Mouse (Mus musculus): Measurements from ENCODE around the gene Kctd14.
"Not testable (repeated sequence)": the region's sequence is repeated elsewhere in the genome, so short reads cannot be mapped to it uniquely, and the experiment has no call there.

Gene Kctd14

GRCm38 (mm10) chr7:97451023-97451422 is at the start of gene Kctd14:
Gene Kctd14 (plus strand): TSS chr7:97451323.
- DNase-seq (ENCODE audit: low spot score in 2 of 2): not testable (repeated sequence)

DNA sequence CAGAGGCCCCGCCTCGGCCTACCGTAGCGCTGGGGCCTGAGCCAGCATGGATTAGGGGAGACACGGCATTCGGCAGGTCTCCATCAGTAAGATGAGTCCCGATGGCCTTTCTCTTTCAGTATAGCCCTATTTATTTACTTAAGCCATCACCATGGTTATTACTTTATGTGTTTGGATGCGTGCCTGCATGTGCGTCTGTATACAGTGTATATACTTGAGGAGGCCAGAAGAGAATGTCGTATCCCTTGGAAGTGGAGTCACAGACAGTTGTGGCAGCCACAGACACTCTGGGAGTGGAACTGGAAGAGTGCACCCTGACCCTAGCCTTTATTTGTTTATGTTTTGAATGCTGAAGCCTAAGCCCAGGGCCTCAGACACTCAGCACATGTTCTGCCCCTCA is 44.0 kb upstream of the Kctd14 start:
- no peak for DNase-seq (ENCODE audit: low spot score in 2 of 2)

GRCm38 (mm10) chr7:97411106-97411505 is 40.0 kb upstream of the Kctd14 start:
- DNase-seq (ENCODE audit: low spot score in 2 of 2): no peak

GRCm38 (mm10) chr7:97411575-97411974 is 39.5 kb upstream of the Kctd14 start:
- DNase-seq (ENCODE audit: low spot score in 2 of 2): no peak

GRCm38 (mm10) chr7:97413981-97414380 is 37.1 kb upstream of the Kctd14 start:
- no peak for DNase-seq (ENCODE audit: low spot score in 2 of 2)

DNA sequence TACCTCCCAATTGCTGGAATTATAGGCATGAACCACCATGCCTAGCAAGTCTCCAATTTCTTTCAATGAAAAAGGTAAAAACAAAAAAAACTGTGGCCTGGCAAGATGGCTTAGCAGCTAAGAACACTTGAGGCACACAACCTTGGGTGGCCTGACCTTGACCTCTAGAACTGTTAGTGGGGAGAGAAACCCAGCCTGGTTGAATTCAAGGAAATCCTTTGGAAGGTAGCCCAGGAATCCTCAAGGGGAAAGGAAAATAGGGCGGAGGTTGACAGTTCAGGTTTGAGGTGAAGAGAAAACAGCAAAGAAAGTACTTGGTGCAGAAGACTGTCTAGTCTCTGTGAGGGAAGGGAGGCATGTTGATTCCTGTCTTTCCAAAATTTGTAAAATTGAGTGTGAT is 36.7 kb upstream of the Kctd14 start:
- no peak for DNase-seq (ENCODE audit: low spot score in 2 of 2)

DNA sequence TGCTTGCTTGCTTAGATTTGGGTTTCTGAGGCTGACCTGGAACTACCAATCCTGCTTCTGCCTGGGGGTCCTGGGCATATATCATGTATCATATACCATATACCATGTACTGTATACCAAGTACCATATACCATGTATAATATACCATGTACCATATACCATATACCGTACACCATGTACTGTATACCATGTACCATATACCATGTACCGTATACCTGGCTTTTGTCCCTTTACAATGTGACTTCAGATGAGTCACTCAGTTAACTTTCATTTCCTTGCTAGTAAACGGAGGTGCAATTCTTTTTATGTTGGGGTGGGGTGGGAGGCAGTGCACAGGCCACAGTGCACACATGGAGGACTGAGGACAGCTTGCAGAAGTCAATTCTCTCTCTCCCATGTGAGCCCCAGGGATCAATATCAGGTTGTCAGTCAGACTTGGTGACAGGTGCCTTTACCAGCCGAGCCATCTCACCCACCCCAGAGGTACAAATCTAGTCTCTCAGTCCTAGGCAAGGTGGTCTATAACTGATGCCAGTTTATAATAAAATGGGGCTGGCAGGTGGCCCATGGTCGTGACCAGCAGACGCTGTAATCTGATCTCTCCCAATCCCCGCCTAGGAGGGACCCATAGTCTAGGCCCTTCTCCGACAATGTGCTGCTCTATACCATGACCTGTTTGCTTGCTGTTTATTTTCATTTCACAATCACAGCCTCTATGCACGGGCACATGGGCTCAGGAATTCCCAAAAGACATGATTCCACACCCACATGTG is 36.0 kb upstream of the Kctd14 start:
- DNase-seq (ENCODE audit: low spot score in 2 of 2): no peak

DNA sequence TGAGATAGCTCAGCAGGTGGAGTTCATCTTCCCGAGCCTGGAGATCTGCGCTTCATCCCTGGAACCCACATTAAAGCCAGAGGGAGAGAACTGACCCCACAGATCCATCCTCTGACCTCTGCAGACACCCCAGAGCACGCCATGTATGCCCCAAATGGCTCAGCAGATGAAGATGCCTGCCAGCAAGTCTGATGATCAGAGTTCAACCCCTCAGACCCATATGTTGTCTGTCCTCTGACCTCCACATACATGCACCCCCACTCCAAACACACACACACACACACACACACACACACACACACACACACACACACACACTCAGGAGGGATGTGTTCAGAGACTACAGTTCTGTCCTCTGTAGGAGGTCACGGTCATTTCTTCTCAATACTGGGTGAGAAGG is 34.6 kb upstream of the Kctd14 start:
- DNase-seq (ENCODE audit: low spot score in 2 of 2): no peak

- DNase-seq (ENCODE audit: low spot score in 2 of 2): peak in 1 of 2 experiments; percentile 69
Observed at GRCm38 (mm10) chr7:97416906-97417777, 34.0 kb upstream of the Kctd14 start, which contains the start of gene Thrsp. Gene Thrsp (minus strand): TSS chr7:97417730.

GRCm38 (mm10) chr7:97418717-97419116 is 32.4 kb upstream of the Kctd14 start:
- DNase-seq (ENCODE audit: low spot score in 2 of 2): peak in 1 of 2 experiments; percentile 64

GRCm38 (mm10) chr7:97419163-97419562 is 32.0 kb upstream of the Kctd14 start:
- no peak for DNase-seq (ENCODE audit: low spot score in 2 of 2)

- DNase-seq (ENCODE audit: low spot score in 2 of 2): no peak
Observed at GRCm38 (mm10) chr7:97420406-97420805, 30.7 kb upstream of the Kctd14 start.

DNA sequence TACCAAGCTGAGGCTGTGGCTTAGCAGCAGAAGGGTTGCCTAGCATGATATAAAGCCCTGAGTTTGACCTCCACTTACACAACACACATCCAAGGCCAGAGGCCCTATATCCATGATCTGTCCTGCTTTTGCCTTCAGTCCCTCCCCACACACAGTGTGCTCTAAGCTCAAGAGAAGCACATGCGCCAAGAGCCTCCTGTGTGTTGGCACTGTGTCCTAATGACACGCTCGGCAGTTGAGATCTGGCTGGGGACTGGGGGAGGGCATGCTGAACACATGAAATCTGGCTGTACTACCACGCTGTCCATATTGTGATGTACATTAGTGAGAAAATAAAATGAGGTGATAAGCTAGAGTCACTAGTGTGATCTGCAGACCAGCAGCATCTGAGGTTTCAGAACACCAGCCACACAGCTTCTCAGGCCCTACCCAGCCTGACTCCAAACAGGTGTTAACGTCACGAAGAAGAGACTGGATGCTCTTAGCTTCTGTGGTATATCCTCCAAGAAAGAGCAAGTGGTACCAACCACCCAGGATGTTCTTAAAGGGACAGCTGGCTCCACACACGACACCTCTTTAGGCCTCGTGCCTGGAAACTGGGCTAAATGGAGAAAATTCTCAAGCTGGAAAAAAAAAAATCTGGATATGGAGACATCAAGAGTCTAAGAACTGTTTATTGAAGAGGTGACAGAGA is 30.0 kb upstream of the Kctd14 start:
- no peak for DNase-seq (ENCODE audit: low spot score in 2 of 2)

- no peak for DNase-seq (ENCODE audit: low spot score in 2 of 2)
Observed at GRCm38 (mm10) chr7:97423754-97424153, 27.4 kb upstream of the Kctd14 start.

GRCm38 (mm10) chr7:97424621-97425245 is 26.4 kb upstream of the Kctd14 start:
- peak; percentile 78 to 90 for DNase-seq (ENCODE audit: low spot score in 2 of 2)

- no peak for DNase-seq (ENCODE audit: low spot score in 2 of 2)
Observed at GRCm38 (mm10) chr7:97426566-97426965, 24.6 kb upstream of the Kctd14 start.

GRCm38 (mm10) chr7:97427296-97427695 is 23.8 kb upstream of the Kctd14 start:
- no peak for DNase-seq (ENCODE audit: low spot score in 2 of 2)

- DNase-seq (ENCODE audit: low spot score in 2 of 2): peak in 1 of 2 experiments; percentile 48
Observed at GRCm38 (mm10) chr7:97427778-97428420, 23.2 kb upstream of the Kctd14 start.

DNA sequence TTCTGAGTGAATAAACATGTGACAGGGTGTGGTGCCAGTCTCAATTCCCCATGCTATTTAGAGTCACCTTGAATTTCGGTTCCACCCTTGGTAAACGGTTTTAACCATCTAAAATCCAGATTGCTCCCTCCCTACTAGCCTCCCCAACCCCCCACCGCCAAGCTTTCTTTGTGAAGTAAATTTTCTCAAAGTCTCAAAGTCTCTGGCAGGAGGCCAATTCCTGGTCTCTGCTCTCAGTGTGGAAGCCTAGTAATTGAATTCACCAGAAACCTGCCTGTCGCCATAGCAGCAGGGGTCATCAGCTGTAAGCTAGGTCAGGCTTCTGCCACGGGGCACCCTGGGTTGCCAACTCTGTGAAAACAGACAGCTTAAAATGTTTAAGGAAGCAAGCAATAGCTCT is 21.4 kb upstream of the Kctd14 start:
- DNase-seq (ENCODE audit: low spot score in 2 of 2): no peak

- not testable (repeated sequence) for DNase-seq (ENCODE audit: low spot score in 2 of 2)
Observed at GRCm38 (mm10) chr7:97433517-97433916, 17.6 kb upstream of the Kctd14 start.

DNA sequence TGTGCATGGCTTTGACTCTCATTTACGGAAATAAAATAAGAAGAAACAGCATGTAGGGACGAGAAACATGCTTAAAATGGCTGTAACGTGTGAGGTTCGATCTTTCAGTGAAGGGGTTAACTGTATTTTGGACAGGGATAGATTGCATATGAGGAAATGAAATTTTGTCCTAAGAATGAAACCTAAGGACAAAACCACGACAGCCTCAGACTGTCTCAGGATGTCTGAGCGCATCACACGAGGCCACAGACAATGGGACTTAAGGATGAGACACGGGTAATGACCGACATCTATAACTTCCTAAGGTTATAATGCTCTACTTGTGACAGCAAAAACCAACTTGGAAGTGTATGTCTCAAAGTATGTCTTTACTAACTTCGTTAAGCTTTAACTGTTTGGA is 16.6 kb upstream of the Kctd14 start:
- no peak for DNase-seq (ENCODE audit: low spot score in 2 of 2)
